Mouse (Mus musculus) mouse trophoblast stem cell (cell line): ENCODE data around the gene Acox3.

ENCODE experiments used
- in situ Hi-C, 2 experiments: fragments of 300-500 bp; cut with MseI, MboI; formaldehyde crosslinking; loops; 2 replicates in 1 of 2; 3 replicates in 1 of 2; pipeline ENCODE4 v1.15.1; 2025

Acox3 gene

GRCm38 (mm10) chr5:35609971-35610370 lies 27.1 kb downstream of the Acox3 start:
- in situ Hi-C loops = no loop called here

DNA sequence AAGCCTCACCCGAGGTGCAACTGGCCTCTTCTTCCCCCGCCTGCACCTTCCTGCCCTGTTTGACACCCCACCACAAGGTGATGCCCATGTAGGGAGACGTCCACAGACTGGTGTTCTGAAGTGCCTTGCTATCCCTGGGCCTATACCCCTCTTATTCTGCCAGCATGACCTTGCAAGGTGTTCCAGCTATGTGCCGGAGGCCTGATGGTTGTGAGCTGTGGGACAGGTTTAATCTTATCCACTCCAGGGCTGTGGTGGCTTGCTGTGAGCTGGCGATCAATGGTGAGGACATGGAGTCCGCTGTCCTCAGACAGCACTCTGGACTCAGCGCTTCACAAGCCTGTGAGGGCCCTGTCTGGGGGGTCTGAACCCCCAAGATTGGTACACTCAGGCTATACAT lies 27.5 kb downstream of the Acox3 start:
- in situ Hi-C loops = no loop called here

DNA sequence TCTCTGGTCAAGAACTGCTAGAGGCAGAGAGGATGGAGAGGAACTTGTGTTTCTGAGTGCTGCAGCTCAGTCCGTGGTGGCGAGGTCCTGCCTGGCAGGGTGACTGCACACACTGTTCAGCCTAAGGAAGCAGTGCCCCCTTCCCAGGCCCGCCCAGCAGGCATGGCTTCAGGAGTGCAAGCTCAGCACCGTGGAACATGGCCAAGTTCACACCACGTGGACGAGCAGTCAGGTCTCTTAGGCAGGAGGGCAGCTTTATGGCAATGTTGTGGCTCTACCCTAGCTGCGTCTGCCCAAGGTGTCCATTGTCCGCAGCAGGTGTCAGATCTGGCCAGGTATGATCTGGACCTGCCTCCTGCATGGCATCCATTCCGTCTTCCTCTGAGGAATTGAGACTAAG lies 28.3 kb downstream of the Acox3 start:
- in situ Hi-C loops = no loop called here

DNA sequence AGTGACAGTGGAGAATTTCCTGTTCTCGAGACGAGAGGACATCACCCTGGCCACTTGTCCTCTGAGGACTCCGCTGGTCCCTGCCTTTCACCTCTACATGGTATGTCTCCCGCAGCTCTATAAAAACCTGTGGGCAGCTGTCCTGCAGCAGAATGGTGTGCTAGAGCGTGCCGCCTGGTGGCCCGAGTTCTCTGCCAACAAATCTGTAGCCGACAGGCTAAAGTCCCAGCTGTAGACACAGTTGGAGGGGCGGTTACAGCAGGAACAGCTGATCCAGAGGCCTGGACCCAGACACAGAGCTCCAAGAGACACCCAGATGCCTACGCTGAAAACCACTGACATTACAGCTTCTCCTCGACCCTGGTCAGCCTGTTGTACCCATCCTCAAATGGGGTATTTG lies 29.1 kb downstream of the Acox3 start:
- in situ Hi-C loops = no loop called here

DNA sequence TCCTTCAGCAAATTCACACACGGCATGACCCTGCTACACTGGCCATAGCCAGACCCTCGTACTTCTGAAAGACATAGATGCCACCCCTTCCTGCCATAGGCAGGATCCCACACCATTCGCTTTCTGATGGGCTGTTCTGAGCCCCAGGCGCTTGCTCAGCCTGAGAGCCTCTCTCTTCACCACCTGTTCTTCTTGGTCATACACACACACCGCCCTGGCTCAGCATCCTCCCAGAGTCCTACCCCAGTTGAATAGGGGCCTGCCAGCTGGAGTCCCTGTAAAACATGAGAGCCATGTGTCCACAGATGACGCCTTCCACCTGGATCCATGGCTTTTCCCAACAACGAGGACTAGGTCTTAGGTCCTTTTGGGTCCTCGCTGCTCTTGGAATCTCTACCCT lies 29.9 kb downstream of the Acox3 start:
- in situ Hi-C loops = no loop called here

GRCm38 (mm10) chr5:35616943-35617342 lies 34.1 kb downstream of the Acox3 start:
- in situ Hi-C loops = no loop called here

DNA sequence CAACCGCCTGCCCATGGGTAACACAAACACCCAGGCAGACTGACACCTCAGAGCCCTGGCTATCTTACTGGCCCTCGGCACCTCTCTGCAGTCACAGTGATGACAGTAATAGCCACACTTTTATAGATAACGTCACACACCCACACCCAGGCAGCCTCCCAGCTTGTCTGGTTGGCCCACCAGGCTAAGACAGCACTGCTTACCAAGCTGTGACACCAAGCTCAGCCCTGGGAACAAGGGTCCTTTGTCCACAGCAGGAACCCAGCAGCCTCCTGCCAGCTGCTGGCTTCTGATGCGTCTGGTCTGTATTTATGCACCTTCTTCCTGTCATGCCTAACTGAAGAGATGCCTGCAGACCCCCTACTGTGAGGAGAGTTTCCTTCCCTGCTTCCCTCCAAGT lies 38.3 kb downstream of the Acox3 start:
- in situ Hi-C loops = no loop called here

DNA sequence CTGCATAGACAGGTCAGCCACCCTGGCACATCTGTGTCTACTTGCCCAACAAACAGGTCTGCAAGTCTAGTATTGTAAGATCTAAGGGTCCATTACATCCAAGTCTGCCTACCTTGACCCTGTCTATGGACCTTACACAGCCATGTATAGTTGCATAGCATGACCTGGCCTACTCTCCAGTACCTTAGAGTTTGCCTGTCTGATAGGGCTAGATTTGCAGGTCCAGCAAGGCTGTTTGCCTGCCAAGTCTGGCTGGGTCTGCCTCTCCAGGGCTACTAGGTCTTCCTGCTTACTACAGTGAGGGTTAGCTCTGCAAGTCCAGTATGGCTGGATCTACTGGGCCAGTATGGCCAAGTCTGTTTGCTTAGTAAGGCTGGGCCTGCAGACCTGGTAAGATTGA lies 41.0 kb downstream of the Acox3 start:
- in situ Hi-C loops = no loop called here

DNA sequence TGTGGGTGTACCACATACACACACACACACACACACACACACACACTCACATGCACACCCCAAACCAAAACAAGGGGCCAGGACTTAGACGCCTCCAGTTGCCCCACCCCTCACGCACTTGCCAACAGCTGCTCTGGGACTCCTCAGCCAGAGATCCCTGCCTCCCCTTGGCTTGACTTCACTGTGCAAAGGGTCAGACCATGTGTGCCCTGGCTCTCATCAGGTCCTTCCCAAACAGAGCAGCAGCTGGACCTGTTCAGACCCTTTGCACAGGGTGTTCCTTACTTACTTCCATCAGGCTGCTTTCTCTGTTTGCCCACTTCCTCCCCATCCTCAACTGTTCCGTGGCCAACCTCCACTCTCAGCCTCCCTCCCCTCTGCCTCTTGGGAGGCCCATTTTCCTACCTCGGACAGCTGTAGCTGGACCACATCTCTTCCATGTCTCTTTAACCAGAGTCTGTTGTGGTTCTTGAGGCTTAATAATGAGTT lies 42.0 kb downstream of the Acox3 start:
- in situ Hi-C loops = no loop called here

DNA sequence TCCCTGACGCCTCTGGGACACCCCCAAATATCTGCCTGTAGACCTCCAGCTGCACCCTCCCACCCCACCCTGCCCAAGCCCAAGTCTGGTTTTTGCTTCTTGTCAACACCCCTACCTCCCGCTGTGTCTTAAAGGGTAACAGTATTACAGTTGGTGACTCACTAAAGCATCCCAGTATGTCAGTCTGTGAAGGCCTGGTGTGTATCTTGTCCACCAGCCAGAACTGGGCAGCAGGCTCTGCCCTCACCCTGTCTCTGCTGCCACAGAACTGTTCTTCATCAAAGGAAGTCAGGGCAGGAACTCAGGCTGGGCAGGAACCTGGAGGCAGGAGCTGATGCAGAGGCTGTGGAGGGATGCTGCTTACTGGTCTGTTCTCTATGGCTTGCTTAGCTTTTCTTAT lies 43.6 kb downstream of the Acox3 start:
- in situ Hi-C loops = no loop called here

DNA sequence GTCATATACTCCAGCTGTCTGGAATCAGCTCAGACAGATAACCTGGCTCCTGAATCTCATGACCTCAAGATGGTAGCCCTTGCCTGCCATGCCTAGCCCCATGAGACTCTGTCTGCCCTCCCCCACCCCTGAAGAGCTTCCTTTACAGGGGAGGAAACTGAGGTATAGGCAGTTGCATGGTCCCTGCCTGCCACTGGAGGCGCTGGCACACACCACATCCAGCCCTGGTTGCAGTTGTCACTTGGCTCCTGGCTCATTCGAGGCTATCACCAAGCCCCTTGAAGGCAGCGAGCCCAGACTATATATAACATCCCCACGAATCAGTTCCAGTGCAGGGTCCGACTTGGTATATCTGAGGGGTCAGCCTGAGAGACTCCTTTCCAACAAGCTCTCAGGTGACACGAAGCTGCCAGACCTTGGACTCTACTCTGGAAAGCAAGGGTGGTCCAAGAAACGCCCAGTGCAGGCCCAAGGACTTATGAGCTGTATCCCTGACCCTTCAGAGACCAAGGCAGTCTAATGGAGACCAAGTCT lies 44.5 kb downstream of the Acox3 start:
- in situ Hi-C loops = no loop called here

DNA sequence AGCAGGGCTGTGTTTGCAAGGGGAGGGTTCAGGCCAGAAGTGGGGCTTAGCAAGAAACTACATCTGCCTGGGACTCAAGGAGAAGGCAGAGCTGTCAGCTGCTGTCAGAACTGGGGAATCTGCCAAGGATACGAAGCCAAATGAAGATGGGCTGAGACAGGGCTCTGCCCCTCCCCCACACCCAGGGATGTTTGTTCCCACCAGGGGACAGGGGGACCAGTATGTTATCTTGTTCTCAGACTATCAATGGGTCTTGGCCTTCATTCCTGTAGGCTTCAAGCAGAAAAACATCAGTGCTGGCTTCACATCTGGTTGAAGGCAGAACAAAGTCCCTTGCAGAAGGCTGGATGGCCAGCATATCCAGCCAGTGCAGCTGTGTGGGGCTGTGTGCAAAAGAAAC lies 45.8 kb downstream of the Acox3 start:
- in situ Hi-C loops = no loop called here

DNA sequence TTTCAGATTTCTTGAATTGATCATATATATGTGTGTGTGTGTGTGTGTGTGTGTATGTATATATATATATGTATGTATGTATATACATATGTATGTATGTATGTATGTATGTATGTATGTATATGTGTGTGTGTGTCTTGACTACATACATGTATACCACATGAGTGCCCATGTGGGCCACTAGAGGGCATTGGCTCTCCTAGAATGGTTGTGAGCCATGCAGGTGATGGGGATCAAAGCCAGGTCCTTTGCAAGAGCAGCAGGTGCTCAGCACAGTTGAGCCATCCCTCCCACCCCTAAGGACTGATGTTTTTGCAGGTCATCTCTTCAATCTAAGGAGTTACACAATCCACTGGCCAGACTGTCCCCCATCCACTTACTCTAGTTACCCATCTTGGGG lies 46.5 kb downstream of the Acox3 start:
- in situ Hi-C loops = no loop called here

- in situ Hi-C loops = no loop called here
Observed at GRCm38 (mm10) chr5:35630706-35631105, 47.9 kb downstream of the Acox3 start.

DNA sequence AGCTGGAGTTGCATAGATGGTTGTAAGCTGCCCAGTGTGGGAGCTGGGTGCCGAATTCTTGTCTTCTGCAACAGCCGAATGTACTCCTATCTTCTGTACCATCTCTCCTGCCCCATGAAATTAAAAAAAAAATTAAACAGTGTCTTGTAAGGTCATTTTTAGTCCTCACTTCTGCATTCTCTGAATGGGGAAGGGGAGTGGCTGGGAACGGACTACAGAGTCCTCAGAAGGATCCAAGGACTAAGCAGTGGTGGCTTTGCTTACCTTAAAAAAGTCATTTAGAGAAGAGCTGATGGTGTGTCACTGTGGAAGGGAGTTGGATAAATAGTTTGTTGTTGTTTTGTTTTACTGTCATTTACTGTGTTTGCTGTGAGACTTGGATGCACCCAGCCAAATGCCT lies 48.4 kb downstream of the Acox3 start:
- in situ Hi-C loops = no loop called here

GRCm38 (mm10) chr5:35631755-35632154 lies 48.9 kb downstream of the Acox3 start:
- in situ Hi-C loops = no loop called here

DNA sequence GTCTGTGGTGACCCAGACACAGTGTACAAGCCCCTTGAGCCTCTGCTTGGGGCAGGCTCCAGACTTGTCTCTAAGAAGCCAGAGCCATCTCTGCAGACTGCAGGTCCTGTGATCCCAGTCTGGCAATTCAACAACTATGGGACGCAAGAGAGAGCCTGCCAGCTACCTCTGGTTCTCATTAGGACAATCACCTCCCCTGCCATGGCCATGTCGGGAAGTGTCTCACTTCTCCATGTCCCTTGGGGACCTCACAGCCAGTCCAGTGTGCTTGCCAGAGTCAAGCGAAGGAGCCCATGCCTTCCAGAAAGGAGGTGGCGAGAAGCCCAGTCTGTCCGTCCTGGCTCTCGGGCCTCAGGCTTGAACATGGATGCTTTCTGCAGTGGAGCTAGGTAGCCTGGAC lies 50.0 kb downstream of the Acox3 start:
- in situ Hi-C loops = no loop called here

DNA sequence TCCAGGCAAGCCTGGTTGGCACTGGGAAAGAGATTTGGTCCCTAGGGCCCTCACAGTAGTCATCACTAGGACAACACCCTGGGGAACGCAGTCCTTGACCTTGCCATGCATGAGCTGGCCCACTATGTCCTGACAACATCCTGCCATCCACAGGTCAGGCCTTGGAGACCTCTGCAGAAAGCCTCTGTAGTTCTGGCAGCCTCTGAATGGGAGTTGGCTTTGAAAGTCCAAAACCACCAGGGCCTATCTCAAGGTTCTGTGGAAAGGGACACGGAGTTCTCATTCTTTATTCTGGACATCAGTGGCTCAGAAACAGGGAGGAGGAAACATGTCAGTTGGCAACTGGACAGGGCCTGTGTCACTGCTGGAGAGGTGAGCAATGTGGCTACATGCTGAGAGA lies 53.2 kb downstream of the Acox3 start:
- in situ Hi-C loops = no loop called here

GRCm38 (mm10) chr5:35641961-35642584 lies 59.2 kb downstream of the Acox3 start:
- in situ Hi-C loops = no loop called here

- in situ Hi-C loops = no loop called here
Observed at GRCm38 (mm10) chr5:35643401-35644048, 60.7 kb downstream of the Acox3 start.

DNA sequence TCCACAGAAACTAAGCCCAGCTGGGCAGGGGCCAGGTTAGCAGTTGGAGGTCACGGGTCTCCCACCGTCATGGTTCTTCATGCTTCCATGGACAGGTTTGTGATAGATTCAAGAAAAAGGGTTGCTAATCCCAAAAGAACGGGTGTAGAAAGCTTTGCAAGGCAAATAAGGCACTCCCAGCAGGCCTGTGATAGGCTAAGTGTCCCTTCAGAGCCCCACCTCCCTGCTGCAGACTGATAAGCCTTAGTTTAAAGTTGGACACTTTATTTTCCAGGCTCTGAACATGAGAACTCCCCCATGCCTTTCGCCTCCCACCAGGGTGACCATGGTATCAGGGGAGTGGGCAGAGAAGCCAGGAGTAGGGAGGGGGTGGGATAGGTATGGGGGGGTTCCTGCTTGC lies 61.2 kb downstream of the Acox3 start:
- in situ Hi-C loops = no loop called here

- in situ Hi-C loops = no loop called here
Observed at GRCm38 (mm10) chr5:35645938-35646493, 63.2 kb downstream of the Acox3 start.

GRCm38 (mm10) chr5:35646927-35647326 lies 64.1 kb downstream of the Acox3 start:
- in situ Hi-C loops = no loop called here
